Mouse (Mus musculus): ENCODE measurements at regions not wholly inside any gene's neighbourhood (a gene's known extent, or its start where the extent isn't known, plus 50 kb on each side); places are given as distances from the start of the nearest gene placed in this dataset.

GRCm38 (mm10) chr19:15668624-15669016 is 278.5 kb downstream of the Psat1 start:
- H3K4me3 ChIP-seq (ENCODE audit: low read depth, low read length) = no peak overlapping the region
- no peak for DNase-seq (ENCODE audit: low spot score, missing footprints)
- H3K9ac ChIP-seq (ENCODE audit: low read length) = no peak overlapping the region
- ATAC-seq (ENCODE audit: low FRiP score) = peak; percentile 58; the same call in 1 of the 2 replicates
- H3K4me2 ChIP-seq = no peak overlapping the region
- H3K4me1 ChIP-seq (ENCODE audit: control insufficient read depth, insufficient read depth, low read length) = peaks cover 10% of the 10 kb centered on the region
- peak overlapping the region; percentile 32; the same call in 1 of the 2 replicates for H3K27ac ChIP-seq (ENCODE audit: low read depth, low read length)
- no peaks in the 10 kb centered on the region for H3K36me3 ChIP-seq (ENCODE audit: control insufficient read depth, insufficient read depth, low read length)
- no peaks in the 10 kb centered on the region for H3K27me3 ChIP-seq (ENCODE audit: control insufficient read depth, insufficient read depth, low read length)
- no peaks in the 10 kb centered on the region for H3K9me3 ChIP-seq (ENCODE audit: control insufficient read depth, low read length)

- WGBS = 56% methylated on average over 13 of the region's 13 CpGs
- Histone ChIP-seq H3K4me3 (ENCODE audit: low read depth, low read length) (no peak overlapping the region), H3K9ac (ENCODE audit: low read length) (no peak overlapping the region; the same call in 1 of the 2 replicates), H3K36me3 (ENCODE audit: control insufficient read depth, insufficient read depth, low read length) (no peaks in the 10 kb centered on the region), H3K27ac (ENCODE audit: low read depth, low read length) (no peak overlapping the region; the same call in 1 of the 2 replicates), H3K4me2 (no peak overlapping the region), H3K27me3 (ENCODE audit: control insufficient read depth, insufficient read depth, low read length) (no peaks in the 10 kb centered on the region), H3K9me3 (ENCODE audit: control insufficient read depth, low read length) (no peaks in the 10 kb centered on the region), H3K4me1 (ENCODE audit: control insufficient read depth, insufficient read depth, low read length) (peaks cover 10% of the 10 kb centered on the region)
- DNase-seq (ENCODE audit: low spot score, missing footprints) (peak; percentile 86), ATAC-seq (ENCODE audit: low FRiP score) (peak; percentile 71)
These were observed 279.1 kb downstream of the Psat1 start for GRCm38 (mm10) chr19:15667889-15668623.

DNA sequence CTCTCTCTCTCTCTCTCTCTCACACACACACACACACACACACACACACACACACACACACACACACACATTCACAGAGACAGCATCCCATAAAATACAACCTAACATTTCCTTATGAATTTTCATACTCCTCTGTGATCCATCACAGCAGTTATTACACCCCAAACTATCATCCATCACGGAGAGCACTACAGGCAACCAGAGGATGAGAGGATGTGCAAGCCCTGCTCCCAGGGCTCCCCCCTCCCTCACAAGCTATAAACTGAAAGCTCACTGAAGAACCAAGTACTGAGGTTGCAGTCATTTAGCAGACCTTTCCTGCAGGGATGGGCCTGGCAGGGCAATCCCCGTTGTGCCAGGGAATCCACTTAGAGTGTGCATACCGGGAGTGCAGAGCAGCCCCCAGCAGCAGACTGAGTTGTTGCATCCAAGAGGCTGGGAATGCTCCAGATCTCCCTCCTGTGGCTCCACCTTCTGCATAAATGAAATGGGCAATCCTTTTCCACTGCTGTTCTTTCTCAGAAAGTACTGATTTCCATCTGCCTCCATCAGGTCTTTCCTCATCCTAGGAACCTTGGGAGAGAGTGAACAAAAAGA is 283.4 kb downstream of the Psat1 start:
- DNase-seq (ENCODE audit: low spot score, missing footprints) = peak; percentile 71
- no peak overlapping the region for H3K4me3 ChIP-seq (ENCODE audit: low read depth, low read length)
- H3K4me1 ChIP-seq (ENCODE audit: control insufficient read depth, insufficient read depth, low read length) = peaks cover 10% of the 10 kb centered on the region
- no peak for ATAC-seq (ENCODE audit: low FRiP score)
- no peaks in the 10 kb centered on the region for H3K27me3 ChIP-seq (ENCODE audit: control insufficient read depth, insufficient read depth, low read length)
- no peaks in the 10 kb centered on the region for H3K9me3 ChIP-seq (ENCODE audit: control insufficient read depth, low read length)
- H3K27ac ChIP-seq (ENCODE audit: low read depth, low read length) = no peak overlapping the region
- H3K36me3 ChIP-seq (ENCODE audit: control insufficient read depth, insufficient read depth, low read length) = no peaks in the 10 kb centered on the region
- no peak overlapping the region for H3K9ac ChIP-seq (ENCODE audit: low read length)
- no peak overlapping the region for H3K4me2 ChIP-seq
- 64% methylated on average over 3 of the region's 3 CpGs for WGBS

GRCm38 (mm10) chr19:15658611-15659010 is 288.5 kb downstream of the Psat1 start:
- ATAC-seq (ENCODE audit: low FRiP score) = no peak
- H3K27ac ChIP-seq (ENCODE audit: low read depth, low read length) = no peak overlapping the region
- H3K9ac ChIP-seq (ENCODE audit: low read length) = no peak overlapping the region
- no peaks in the 10 kb centered on the region for H3K36me3 ChIP-seq (ENCODE audit: control insufficient read depth, insufficient read depth, low read length)
- WGBS = 62% methylated on average over 1 of the region's 1 CpGs
- H3K9me3 ChIP-seq (ENCODE audit: control insufficient read depth, low read length) = no peaks in the 10 kb centered on the region
- no peaks in the 10 kb centered on the region for H3K4me1 ChIP-seq (ENCODE audit: control insufficient read depth, insufficient read depth, low read length)
- peak; percentile 35 for DNase-seq (ENCODE audit: low spot score, missing footprints)
- no peak overlapping the region for H3K4me2 ChIP-seq
- H3K27me3 ChIP-seq (ENCODE audit: control insufficient read depth, insufficient read depth, low read length) = no peaks in the 10 kb centered on the region
- H3K4me3 ChIP-seq (ENCODE audit: low read depth, low read length) = no peak overlapping the region

DNA sequence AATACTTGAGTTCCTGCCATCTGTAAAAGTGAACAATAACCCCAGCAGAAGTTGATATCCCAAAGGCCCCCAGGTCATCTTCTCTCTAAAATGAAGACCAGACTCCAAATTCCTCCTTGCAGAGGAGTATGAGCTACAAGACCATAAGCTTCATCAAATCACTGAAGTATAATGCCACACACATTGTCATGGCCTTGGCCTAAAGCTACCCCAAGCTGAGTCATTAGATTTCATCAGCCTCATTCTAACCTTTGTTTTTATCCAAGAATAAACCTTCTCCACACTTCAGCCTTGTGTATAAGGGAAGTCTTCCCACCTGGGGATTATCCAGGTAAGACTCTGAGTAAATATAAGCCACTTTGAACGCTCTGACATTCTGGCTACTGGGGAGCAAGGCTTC is 289.3 kb downstream of the Psat1 start:
- H3K36me3 ChIP-seq (ENCODE audit: control insufficient read depth, insufficient read depth, low read length) = no peaks in the 10 kb centered on the region
- no peaks in the 10 kb centered on the region for H3K9me3 ChIP-seq (ENCODE audit: control insufficient read depth, low read length)
- DNase-seq (ENCODE audit: low spot score, missing footprints) = no peak
- H3K4me2 ChIP-seq = no peak overlapping the region
- no peak for ATAC-seq (ENCODE audit: low FRiP score)
- H3K4me3 ChIP-seq (ENCODE audit: low read depth, low read length) = no peak overlapping the region
- 91% methylated on average over 1 of the region's 1 CpGs for WGBS
- no peaks in the 10 kb centered on the region for H3K4me1 ChIP-seq (ENCODE audit: control insufficient read depth, insufficient read depth, low read length)
- H3K9ac ChIP-seq (ENCODE audit: low read length) = no peak overlapping the region
- H3K27ac ChIP-seq (ENCODE audit: low read depth, low read length) = no peak overlapping the region
- no peaks in the 10 kb centered on the region for H3K27me3 ChIP-seq (ENCODE audit: control insufficient read depth, insufficient read depth, low read length)

- H3K9me3 ChIP-seq (ENCODE audit: control insufficient read depth, low read length) = no peaks in the 10 kb centered on the region
- H3K27ac ChIP-seq (ENCODE audit: low read depth, low read length) = no peak overlapping the region
- DNase-seq (ENCODE audit: low spot score, missing footprints) (peak; percentile 85), ATAC-seq (ENCODE audit: low FRiP score) (0 out of 2 replicates have a peak, but pooled peaks have one; percentile 24)
- no peaks in the 10 kb centered on the region; the same call in 1 of the 2 replicates for H3K27me3 ChIP-seq (ENCODE audit: control insufficient read depth, insufficient read depth, low read length)
- H3K4me1 ChIP-seq (ENCODE audit: control insufficient read depth, insufficient read depth, low read length) = peaks cover 5% of the 10 kb centered on the region; the same call in 1 of the 2 replicates
- no peak overlapping the region for H3K4me3 ChIP-seq (ENCODE audit: low read depth, low read length)
- WGBS = 26% methylated on average over 4 of the region's 4 CpGs
- no peak overlapping the region for H3K9ac ChIP-seq (ENCODE audit: low read length)
- H3K36me3 ChIP-seq (ENCODE audit: control insufficient read depth, insufficient read depth, low read length) = no peaks in the 10 kb centered on the region
- H3K4me2 ChIP-seq = no peak overlapping the region
These were observed 297.8 kb downstream of the Psat1 start for GRCm38 (mm10) chr19:15649368-15649767.

- Histone ChIP-seq H3K27me3 (ENCODE audit: control insufficient read depth, insufficient read depth, low read length) (no peaks in the 10 kb centered on the region; the same call in 1 of the 2 replicates), H3K27ac (ENCODE audit: low read depth, low read length) (no peak overlapping the region), H3K9me3 (ENCODE audit: control insufficient read depth, low read length) (no peaks in the 10 kb centered on the region), H3K9ac (ENCODE audit: low read length) (no peak overlapping the region), H3K4me3 (ENCODE audit: low read depth, low read length) (no peak overlapping the region), H3K4me1 (ENCODE audit: control insufficient read depth, insufficient read depth, low read length) (peaks cover 5% of the 10 kb centered on the region; the same call in 1 of the 2 replicates), H3K4me2 (no peak overlapping the region), H3K36me3 (ENCODE audit: control insufficient read depth, insufficient read depth, low read length) (no peaks in the 10 kb centered on the region)
- DNase-seq (ENCODE audit: low spot score, missing footprints) (peak; percentile 82), ATAC-seq (ENCODE audit: low FRiP score) (peak; percentile 48; the same call in 1 of the 2 replicates)
- WGBS = 64% methylated on average over 5 of the region's 5 CpGs
These were observed 299.8 kb downstream of the Psat1 start for GRCm38 (mm10) chr19:15647313-15647712.

GRCm38 (mm10) chr19:15644786-15645185 is 302.4 kb downstream of the Psat1 start:
- no peak overlapping the region for H3K27ac ChIP-seq (ENCODE audit: low read depth, low read length)
- no peak for DNase-seq (ENCODE audit: low spot score, missing footprints)
- no peaks in the 10 kb centered on the region for H3K36me3 ChIP-seq (ENCODE audit: control insufficient read depth, insufficient read depth, low read length)
- no peak overlapping the region for H3K4me3 ChIP-seq (ENCODE audit: low read depth, low read length)
- 81% methylated on average over 4 of the region's 4 CpGs for WGBS
- no peak for ATAC-seq (ENCODE audit: low FRiP score)
- no peaks in the 10 kb centered on the region for H3K9me3 ChIP-seq (ENCODE audit: control insufficient read depth, low read length)
- no peak overlapping the region for H3K4me2 ChIP-seq
- H3K9ac ChIP-seq (ENCODE audit: low read length) = no peak overlapping the region
- no peaks in the 10 kb centered on the region for H3K27me3 ChIP-seq (ENCODE audit: control insufficient read depth, insufficient read depth, low read length)
- H3K4me1 ChIP-seq (ENCODE audit: control insufficient read depth, insufficient read depth, low read length) = peaks cover 5% of the 10 kb centered on the region; the same call in 1 of the 2 replicates

DNA sequence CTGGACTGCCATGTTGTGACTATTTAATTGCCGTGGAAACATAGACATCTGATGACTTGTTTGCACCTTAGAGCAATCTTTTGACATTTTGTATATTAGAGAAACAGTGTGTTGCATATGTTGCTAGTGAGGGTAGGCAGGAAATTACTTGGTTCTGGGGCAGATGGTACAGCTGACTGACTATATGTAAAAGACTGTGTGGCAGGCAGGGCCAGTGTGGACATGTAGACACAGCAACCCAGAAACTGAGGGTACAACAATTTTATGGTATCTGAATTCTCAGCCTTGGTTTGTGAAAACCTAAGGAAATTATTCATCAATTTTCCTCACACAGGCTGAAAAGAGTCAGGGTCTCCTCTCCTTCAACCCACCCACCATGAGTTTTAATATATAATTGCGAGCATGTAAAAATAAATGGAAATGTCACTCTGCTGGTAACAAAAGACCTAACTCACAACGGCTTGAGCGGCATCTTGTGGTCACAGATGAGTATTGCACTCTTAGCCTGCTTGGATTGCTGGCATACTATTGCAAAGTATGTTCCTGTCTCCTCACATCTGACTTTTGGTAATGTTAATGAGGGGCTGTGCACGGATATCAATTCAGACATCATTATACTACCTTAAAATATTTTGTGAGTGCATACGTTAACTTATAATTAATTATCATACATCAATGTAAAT is 329.8 kb downstream of the Psat1 start:
- H3K9ac ChIP-seq (ENCODE audit: low read length) = no peak overlapping the region
- no peak overlapping the region for H3K4me3 ChIP-seq (ENCODE audit: low read depth, low read length)
- H3K27ac ChIP-seq (ENCODE audit: low read depth, low read length) = no peak overlapping the region
- H3K36me3 ChIP-seq (ENCODE audit: control insufficient read depth, insufficient read depth, low read length) = no peaks in the 10 kb centered on the region
- no peaks in the 10 kb centered on the region; the same call in 1 of the 2 replicates for H3K27me3 ChIP-seq (ENCODE audit: control insufficient read depth, insufficient read depth, low read length)
- no peak overlapping the region for H3K4me2 ChIP-seq
- H3K4me1 ChIP-seq (ENCODE audit: control insufficient read depth, insufficient read depth, low read length) = peaks cover 10% of the 10 kb centered on the region
- WGBS = 18% methylated on average over 6 of the region's 6 CpGs
- H3K9me3 ChIP-seq (ENCODE audit: control insufficient read depth, low read length) = no peaks in the 10 kb centered on the region
- peak; percentile 97 for DNase-seq (ENCODE audit: low spot score, missing footprints)
- ATAC-seq (ENCODE audit: low FRiP score) = no peak
